Mouse (Mus musculus) cerebellum, adult 11-12 months (tissue): ENCODE measurements at regions not wholly inside any gene's neighbourhood (a gene's known extent, or its start where the extent isn't known, plus 50 kb on each side); places are given as distances from the start of the nearest gene placed in this dataset.
"Not testable (repeated sequence)": the region's sequence is repeated elsewhere in the genome, so short reads cannot be mapped to it uniquely, and the experiment has no call there.

Source experiments
- DNase-seq: peaks from one replicate; pipeline ENCODE4 v3.0.0; 2022

DNA sequence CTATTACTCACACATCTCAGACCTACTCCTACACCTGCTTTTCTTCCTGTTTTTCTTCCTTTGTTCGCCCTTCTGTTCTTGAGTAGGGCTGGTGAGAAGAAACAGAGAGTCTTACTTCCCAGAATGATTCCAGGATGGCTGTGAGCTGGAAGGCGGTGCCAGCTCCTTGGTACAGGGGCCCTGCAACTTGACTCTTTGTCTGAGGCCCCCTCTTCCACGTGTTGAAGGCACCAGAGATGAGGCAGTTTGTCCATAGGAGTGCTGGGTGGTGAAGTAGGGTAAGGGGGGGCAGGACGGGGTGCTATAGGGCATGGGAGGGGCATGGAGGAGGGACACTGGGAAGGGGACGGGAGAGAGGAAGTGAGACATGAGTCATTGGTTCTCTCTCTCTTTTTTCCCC lies 60.8 kb downstream of the Dmrta2 start:
- no peak for DNase-seq

DNA sequence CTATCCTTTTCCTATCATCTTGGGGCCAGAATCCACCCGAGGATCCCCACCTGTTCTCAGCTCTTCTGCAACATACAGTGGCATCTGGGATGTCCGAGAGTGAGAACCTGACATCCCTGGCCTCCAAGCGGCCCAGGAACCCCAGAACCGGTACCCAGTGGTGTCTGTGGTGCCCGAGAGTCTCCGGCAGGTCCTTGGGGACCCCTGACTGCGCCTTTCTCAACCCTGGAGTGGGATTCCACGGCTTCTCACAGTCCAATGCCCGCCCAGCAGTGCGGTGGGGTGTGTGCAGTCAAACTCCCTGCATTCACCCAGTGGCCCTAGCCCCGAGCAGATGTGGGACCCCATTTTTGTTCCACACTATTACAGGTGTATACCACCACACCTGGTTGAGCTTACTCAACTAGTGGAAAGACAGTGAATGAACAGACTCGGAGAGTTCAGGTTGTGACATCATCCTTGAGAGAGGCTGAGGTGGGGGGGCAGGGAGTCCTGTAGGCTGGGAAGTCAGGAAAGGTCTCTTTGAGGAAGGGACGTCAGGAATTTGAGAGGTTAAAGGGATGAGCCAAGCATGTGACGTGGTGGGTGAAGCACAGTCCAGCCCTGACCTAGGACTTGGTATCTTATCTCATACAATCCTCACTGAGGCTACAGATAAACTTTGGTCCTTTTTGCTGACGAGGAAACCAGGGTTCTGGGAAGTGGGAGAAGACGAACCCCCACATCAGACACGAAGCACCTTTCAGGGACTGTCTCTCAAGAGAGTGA lies 67.2 kb downstream of the Dmrta2 start:
- no peak for DNase-seq

DNA sequence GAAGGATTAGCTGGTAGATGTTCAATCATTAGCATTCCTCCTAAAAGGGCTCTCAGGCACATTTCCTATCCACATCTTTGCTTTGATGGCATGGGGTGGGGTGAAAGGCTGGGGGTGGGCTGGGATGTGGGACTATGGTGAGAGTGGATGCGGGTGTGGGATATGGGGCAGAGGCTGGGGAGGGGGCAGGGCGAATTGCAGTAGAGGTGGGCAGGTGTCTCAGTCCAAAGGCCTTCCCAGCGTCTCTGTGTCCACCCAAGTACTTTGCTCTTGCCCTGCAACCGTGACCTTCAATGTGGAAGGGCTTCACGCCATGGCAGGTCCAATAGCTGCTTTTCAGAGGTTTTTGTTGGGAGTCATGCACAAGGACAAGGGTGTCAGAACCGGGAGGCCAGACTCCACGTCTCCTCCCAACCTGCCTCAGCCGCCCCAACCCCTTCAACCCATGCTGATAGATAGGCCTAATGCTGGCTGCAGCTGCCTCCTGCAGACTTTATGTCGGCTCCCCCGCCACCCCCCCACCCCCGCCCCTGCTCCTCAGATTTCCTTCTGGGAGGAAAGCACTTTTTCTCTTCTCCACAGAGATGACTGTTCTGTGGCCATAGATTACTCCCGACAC lies 67.9 kb downstream of the Dmrta2 start:
- DNase-seq = no peak

DNA sequence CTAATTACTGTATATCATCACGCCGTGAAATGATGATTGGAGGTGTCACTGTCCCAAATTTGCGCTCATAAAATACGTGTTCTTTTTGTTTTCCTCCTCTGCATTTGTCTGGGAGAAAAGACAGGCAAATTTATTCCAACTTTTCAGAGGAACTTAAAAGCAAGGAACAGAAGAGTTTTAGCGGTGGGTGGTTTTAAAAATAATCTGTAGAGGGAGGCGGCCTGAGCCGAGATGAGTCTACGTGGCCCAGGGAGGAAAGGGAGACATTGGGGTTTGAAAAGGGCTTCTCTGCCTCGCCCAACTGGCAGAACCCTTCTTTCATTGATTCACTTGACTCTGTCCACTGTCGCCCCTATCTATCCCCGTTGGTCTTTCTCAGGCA lies 68.4 kb downstream of the Dmrta2 start:
- no peak for DNase-seq

DNA sequence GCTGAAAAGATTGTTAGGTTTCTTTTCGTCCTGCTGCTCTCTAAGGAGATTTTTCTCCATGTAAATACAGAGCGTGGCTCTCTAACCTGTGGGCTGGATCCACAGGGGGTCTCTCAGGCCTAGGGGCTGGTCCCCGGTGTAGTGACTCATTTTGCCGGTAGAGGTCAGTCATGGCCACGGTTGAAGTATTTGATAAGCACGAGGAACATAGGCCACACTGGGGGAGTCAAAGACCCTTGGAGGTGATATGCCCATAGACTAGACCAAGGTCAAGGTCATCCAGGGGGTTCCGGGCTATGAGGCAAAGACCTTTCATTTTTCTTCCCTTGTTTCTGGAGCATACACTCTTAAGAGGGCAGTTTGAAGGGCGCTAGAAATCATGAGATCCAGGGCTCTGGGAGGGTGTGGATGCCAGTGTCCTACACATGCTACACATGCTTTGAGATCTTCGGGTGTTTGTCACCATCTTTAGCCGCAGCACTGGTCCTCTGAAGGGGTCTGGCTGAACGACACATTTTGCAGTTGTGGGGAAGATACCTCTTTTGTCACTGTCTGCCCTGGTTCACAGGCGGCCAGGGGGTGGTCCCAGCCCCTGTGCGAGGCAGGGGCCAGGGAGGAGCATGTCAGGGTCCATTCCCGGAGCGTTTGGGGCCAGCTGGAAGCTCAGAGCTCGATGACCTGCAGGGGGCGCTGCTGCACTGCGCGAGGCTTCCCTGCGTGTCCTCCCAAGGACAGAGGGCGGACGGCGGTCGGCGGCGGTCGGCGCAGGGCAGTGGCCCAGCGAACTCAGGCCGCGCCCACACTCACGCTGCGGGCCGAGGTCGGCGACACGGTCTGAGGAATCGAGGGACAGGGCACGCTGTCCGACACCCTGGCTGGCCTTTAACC lies 72.8 kb downstream of the Dmrta2 start:
- DNase-seq = peak; percentile 66

DNA sequence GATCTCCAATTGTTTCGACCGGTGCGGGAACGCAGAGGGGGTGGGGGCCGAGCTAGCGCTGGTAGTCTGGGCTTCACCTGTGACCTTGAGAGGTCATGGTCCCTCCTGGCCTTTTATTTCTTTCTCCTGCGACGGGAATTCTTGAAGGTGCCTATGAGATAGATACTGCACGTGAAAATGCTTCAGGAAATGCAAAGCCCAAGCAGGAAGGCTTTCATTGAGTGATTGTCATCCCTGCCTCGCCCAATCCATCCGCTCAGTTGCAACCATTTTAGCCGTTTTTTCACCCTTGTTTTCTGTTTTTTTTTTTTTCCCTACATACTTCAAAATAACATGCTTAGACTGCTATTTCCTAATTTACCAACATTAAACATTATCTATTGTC lies 73.4 kb downstream of the Dmrta2 start:
- DNase-seq = no peak

DNA sequence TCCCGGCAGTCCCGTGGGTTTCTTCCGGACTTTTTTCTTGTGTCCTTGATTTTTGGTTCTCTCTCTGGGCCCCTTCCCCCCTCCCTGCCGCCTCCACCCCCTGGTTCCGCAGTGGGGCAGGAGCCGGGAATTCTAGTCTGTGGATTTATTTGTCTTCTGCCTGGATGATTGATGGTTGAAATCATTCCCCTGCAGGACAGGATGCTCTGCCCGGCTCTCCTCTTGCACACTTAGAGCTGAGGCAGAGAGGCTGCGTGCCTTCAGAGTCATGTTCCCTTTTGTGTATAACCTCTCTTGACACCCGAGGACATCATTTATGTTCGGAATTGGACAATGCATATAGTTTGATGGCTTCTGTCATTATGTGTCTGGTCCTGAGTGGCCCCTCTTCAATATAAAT lies 74.0 kb downstream of the Dmrta2 start:
- DNase-seq = no peak

DNA sequence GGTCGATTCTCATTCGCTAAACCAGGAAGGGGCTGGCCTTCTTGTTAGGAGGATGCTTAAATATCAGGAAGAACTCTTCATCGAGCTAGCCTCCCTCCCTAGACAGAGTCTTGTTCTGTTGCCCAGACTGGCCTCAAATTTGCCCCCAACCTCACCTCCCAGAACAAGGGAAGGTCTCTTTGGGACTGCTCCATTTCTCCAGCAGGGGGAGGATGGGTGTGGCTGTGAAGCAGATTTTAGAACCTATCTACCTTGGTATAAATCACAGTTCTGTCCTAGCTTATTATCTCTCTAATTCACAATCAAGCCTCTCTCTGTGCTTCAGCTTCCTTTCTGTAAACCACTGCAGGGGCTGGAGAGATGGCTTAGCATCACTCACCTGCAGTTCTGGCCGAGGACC lies 75.1 kb downstream of the Dmrta2 start:
- no peak for DNase-seq

DNA sequence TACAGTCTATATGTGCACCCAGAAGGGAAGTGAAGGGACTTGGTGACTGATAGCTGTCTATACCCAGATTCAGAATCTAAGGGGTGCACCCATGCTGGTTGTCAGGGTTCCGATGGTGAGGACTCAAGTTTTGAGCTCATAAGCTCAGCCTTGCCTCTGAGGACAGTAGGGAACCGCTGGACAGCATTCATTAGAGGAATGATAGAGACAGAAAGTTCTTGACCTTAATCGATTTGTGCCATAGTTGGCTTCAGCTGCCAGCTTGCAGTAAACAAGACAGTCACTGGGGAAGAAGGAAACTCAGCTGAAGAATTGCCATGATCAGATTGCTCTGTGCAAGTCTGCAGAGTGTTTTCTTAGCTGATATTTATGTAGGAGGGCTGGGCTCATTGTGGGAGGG lies 96.0 kb downstream of the Dmrta2 start:
- DNase-seq = no peak

DNA sequence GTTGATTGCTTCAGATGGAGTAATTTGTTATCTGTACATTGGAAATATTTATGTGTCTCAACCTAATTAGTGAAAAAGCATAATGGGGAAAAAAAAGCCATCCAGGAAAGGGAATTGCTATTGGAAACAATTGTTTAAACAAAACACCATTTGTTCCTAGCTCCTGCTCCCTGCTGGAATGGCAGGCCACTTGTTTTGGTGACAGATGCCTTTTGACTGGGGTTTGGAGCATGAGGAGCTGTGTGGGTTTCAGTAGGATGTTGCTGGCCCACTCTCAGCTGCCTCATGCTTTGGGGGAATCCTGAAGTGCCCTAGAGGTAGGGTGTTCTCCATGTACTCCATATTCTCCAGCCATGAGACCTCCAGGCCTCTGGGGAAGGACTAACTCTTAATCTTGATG lies 105.5 kb downstream of the Dmrta2 start:
- DNase-seq = no peak

DNA sequence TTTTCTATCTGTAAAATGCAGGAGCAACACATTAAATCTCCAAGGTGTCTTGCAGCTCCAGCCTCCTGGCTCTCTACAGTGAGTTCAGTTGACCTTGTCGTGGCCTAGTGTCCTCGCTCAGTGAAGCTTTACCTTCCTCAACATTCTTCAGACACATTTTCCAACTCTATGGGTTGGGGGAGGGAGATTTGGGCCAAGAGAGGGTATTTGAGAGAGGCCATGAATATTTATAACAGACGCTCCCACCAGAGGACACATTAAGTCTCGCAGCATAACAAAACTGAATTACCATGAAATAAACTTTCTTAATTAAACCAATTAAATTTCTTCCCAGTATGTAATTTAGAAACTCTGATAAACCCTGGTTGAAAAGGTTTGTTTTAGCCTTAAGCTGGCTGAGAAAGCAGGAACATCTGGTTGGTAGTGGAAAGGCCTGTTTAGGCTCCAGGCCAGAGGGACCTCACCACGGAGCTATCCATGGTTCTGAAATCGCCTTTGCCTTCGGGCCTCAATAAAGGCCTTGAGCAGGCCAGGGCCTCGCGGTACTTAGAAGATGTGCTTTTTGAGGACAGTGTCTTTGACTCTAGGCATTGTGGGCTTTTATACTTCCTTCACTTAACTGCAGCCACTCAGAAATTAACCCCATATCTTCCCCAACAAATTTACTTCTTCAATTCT lies 109.9 kb downstream of the Dmrta2 start:
- DNase-seq = no peak

DNA sequence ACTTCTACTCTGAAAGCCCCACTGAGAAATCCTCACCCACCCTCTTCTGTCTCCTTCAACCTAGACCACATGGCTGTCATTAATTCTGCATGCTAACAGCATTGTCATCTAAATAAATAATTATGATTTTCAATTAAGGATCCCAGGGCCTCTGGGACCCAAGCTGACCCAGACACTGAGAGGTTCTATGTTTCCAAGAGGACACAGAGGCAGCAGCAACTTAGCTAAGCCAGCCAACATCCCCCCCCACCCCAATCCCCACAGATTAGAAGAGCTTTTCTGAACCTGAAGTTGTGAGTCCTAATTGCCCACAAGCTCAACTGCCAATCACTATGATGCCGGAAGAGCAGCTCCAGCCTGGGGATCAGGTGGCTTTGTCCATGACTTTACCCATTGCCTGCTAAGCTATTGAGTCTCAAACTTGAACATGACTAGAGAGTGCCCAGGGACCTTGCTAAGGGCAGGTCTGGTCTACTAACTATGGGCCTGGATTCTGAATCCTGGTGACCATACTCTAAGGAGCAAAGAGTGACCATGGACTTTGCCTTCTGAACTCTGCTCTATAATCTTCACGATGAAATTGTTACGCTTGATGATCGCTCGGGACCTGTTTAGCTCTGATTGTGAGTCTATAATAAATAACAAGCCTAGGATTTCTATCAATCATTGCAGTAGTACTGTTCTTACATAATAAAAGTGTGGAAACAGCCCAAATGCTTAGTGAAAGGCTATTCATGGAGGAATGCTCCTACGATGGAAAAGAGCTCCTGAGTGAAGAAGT lies 115.4 kb downstream of the Dmrta2 start:
- no peak for DNase-seq

DNA sequence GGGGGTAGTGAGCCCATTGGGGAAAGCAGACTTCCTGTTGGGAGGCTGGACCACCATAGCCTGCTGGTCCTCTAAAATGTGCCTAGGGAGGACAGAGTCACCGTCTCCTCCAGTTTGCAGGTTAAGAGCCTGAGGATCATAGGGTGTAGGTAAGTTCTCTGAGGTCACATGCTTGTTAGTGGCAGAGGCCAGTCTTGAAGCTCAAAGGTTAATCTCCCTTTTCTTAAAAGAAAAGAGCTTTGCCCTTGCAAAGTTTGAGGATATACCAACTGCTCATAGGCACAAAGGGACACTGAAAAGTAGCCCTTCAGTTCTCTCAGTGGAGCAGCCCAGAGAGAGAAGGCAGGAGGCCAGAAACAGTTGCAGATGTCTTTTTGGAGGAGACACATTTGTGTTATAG lies 116.7 kb downstream of the Dmrta2 start:
- no peak for DNase-seq

DNA sequence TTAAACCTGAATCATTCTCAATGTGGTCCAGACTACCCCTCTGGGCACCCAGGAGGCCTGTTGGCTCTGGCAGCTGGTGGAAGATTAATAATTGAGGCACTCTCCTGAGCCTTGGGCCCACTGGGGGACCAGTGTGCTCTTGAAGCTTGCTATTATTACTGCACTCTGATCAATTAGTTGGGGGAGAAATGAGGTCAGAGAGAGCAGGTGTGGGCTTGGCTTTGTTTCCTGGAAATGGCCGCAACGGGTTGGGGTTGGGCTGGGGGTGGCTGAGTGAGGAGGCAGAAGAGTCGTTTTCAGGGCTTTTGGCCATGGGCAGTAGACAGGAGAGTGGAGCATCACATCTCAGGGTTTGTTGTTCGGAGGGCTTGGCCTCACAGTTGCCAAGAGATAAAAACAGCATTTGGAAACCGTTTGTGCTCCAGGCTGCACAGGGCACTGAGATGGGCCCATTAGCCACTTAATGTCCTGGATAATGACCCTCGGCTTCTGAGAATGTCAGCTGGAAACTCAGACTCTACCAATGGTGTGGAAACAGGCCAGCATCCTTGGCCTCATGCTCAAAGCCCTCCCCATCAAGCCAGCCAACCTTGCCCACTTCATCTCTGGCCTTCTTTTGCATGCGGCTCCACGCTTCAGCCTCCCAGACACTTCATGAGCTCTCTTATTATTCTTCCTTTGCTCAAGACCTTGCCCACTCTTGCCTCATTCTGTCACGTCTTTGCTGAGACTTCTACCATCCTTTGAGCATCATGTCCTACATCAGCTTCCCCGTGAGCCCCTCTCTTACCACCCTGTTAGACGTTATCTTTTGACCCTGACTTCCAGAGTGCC lies 118.1 kb downstream of the Dmrta2 start:
- DNase-seq = no peak

DNA sequence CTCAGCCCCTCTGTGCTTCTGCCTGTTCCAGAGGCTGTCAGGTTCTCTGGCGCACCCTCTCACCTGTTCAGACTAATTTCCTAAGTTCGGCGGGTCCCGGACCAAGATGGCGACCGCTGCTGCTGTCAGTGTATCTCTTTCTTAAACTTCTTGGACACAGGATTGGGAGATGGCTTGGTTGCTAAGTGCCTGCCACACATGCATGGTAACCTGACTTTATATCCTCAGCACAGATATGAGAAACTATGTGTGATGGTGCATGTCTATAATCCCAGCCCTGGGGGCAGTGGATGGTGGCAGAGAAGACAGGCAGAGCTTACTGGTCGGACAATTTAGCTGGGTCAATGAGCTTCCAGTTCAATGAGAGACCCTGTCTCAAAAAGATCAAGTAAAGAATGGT lies 126.3 kb downstream of the Dmrta2 start:
- not testable (repeated sequence) for DNase-seq

DNA sequence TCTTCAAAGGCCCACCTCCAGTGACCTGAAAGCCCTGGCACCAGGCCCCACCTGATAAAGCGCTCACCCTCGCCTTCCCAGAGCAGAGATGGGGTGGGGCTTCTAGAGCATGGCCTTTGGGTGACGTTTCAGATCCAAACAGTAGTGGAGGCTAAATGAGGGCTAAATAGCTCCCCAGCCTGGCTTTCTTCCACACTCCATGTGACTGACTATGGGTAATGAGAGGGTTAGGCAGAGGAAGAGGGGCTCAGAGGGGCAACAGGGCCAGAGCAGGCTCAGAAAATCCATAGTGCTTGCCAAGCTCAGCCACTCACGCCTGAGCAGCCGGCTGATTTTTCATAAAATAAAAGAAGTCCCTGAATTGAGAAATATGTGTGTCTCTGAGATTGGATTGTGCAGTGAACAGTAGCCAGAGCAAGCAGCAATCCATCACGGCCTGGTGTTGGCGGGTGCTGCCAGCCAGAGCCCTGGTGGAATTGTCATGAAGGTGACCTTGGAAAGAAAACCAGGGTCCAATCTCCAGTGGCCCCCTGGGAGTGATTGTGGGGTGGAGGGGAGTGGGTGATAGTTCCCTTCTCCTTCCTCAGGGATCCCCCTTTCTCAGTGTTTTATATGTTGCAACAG lies 128.9 kb downstream of the Dmrta2 start:
- no peak for DNase-seq

DNA sequence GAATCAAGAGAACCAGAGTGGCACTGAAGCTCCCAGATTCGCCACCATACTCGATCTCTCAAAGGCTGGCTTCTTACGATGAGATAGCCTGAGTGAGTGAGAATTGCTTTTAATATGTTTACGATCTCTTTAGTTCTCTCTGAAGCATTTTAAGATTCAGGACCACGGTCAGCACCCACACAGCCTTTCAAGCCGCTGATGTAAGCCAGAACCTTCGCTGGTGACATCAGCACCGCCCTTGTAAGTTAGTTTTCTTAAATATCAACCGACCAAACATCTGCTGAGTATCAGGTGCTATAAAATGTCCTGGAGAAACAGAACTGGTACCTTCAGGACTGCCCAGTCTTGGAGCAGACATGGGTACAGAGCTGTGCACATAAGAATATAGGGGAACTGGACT lies 141.6 kb downstream of the Dmrta2 start:
- DNase-seq = no peak

DNA sequence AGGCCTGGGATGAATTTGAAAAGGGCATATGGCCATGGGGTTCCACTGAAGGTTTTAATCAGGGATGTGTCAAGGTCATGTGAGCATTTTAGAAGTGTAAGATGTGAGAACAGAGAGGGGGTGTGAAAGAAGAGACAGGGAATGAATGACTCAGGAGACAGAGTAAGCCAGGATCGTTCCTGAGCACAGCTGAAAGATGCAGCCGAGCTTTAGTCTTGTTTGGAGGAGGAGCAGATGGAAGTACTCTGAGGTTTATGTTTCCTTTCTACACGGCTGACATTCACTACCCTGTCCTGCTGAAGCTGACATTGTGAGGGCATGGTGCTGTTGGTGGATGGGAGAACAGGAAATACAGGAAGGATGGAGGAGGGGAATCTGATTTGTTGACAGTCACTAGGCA lies 142.0 kb downstream of the Dmrta2 start:
- no peak for DNase-seq

DNA sequence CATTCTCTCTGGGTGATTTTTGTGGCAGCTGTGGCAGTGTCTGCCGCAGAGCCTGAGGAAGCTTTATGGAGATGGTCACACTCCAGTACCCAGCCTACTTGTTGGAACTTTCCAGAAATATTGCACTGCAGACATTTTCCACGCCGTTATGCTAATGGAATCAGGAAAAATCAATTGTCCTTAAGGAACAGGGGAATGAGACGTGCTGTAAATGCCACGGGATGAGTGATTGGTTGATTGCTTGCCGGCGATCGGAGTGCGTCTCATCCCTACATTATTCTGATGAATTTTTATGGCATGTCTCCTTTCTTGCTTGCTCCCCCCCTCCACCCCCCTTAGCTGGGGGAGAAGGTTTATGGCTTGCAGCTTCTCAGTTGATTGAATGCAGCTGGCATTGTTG lies 142.9 kb downstream of the Dmrta2 start:
- no peak for DNase-seq

DNA sequence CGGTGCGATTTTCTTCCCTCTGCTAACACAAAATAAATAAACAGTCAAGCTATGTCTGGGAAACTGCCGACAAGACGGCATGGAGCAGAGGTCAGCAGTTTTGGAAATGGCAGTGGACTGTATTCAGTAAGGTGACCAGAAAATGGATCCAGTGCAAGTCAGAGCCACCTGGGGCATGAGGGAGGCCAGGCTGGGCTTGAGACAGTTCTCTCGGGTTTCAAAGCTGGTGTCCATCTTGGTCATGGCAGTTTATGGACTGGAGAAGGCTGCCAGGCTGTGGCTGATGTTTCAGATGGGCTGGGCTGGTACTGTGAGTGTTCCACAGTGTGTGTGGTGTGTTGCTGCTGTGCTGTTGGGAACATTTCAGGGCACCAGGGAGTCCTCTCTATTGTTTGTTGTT lies 143.6 kb downstream of the Dmrta2 start:
- no peak for DNase-seq
